Comparison of ENCODE assay signal across 17 mouse cellular contexts in the genomic region with DNA sequence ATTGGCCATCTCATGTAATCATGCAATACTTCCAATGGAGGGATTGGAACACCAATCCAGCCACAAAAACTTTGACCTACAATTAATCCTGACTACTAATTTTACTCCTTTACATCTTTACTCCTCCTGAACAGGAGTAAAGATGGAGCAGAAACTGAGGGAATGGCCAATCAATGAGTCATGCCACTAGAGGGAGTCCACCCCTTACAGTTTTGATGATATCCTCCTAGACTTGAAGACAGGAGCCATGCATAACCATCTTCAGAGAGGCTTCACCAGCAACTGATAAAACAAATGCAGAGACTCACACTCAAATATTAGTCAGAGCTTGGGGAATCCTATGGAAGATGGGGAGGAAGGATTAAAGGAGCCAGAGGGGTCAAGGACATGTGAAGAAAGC.
"Had no signal": no experiment of that assay in that cellular context is flagged by ENCODE, and none has a peak within 500 bp of the region (broad histone marks: within the 10 kb centered on the region; RNA-seq: fewer than 3 reads in every experiment).

No protein-coding gene starts in this region.

- H3K9me3 ChIP-seq: midbrain, embryonic 10.5 days; midbrain, embryonic 12.5 days; neural tube, embryonic 13.5 days; neural tube, embryonic 15.5 days; stomach, embryonic 15.5 days had no signal

- ATAC-seq: midbrain, embryonic 16.5 days had no signal

- H3K4me3 ChIP-seq: midbrain, embryonic 10.5 days; midbrain, embryonic 12.5 days; myocyte; neural tube, embryonic 13.5 days; neural tube, embryonic 15.5 days; stomach, embryonic 15.5 days had no signal

- DNase-seq: lung, adult 18-20 months; lung, embryonic 14.5 days; lung, postnatal 10 days; lung, postnatal 36 days; midbrain, embryonic 14.5 days; right cerebral cortex, postnatal 14 days; thymus, adult 2 months; thymus, postnatal 25 days; thymus, postnatal 4 days had no signal

- H3K9ac ChIP-seq: lung, embryonic 14.5 days; midbrain, embryonic 12.5 days; neural tube, embryonic 13.5 days; neural tube, embryonic 15.5 days; stomach, embryonic 15.5 days had no signal

- H3K4me1 ChIP-seq: midbrain, embryonic 10.5 days; midbrain, embryonic 12.5 days; neural tube, embryonic 13.5 days; neural tube, embryonic 15.5 days; stomach, embryonic 15.5 days had no signal

- H3K36me3 ChIP-seq: midbrain, embryonic 10.5 days; midbrain, embryonic 12.5 days; neural tube, embryonic 13.5 days; neural tube, embryonic 15.5 days; stomach, embryonic 15.5 days had no signal

- H3K4me2 ChIP-seq: lung, embryonic 14.5 days; midbrain, embryonic 12.5 days; neural tube, embryonic 13.5 days; neural tube, embryonic 15.5 days; stomach, embryonic 15.5 days had no signal

- H3K27ac ChIP-seq: midbrain, embryonic 10.5 days; midbrain, embryonic 12.5 days; neural tube, embryonic 13.5 days; neural tube, embryonic 15.5 days; stomach, embryonic 15.5 days; stomach, postnatal 0 days had no signal

- H3K27me3 ChIP-seq: midbrain, embryonic 12.5 days; neural tube, embryonic 13.5 days; neural tube, embryonic 15.5 days; stomach, embryonic 15.5 days had no signal
